Mouse (Mus musculus) spleen, adult 2 months (tissue): ENCODE results near the gene Ppp2r1b.

ENCODE experiments used
- CTCF ChIP-seq: fragments of 200-500 bp; IDR thresholded peaks from 2 replicates; pipeline ENCODE4 v1.5.1; 2011; ENCODE audit warnings: mild to moderate bottlenecking, inconsistent platforms; ENCODE audit not compliant: insufficient read depth, insufficient read length, insufficient replicate concordance; ENCODE audit errors: extremely low read depth
- POLR2A ChIP-seq: fragments of 200-500 bp; IDR thresholded peaks from 2 replicates; pipeline ENCODE4 v1.6.1; 2011; ENCODE audit warnings: low read depth, low read length, inconsistent platforms

- TF ChIP-seq CTCF, result no peak
- no peak for TF ChIP-seq POLR2A
Measured at GRCm38 (mm10) chr9:50864877-50865276, 19.8 kb downstream of the Ppp2r1b start.
